Mouse (Mus musculus): ENCODE data around the gene Spire2.

GRCm38 (mm10) chr8:123411781-123412327, 79.3 kb downstream of the Spire2 start:
- TF ChIP-seq CTCF (IDR thresholded peaks at IDR 0.05; ENCODE audit: borderline replicate concordance, insufficient read depth, low read length): no peak
- TF ChIP-seq POLR2A (IDR thresholded peaks at IDR 0.05; ENCODE audit: low read depth, low read length): no peak
